Mouse (Mus musculus): Measurements from ENCODE around the gene Pcnx.

DNA sequence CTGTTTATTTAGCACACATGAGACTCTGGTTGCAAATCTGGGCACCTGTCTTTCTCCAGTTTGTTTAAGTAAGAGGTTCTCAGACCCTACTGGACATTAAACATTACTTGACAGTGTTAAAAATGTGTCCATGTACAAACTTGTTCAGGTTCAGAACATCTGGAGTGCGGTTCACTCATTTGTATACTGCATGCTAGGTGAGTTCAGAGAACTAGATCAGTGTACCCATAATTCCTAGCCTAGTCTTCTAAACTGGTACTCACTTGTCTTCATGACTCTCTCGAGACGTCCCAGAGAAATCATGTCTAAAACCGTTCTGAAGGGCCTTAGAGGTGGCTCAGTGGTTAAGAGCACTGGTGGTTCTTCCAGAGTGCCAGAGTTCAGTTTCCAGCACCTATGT, 4.1 kb downstream of the Pcnx start:
- no peak for TF ChIP-seq CTCF (IDR thresholded peaks at IDR 0.05; ENCODE audit: extremely low read depth, insufficient read depth, low read length)
- no peak for TF ChIP-seq POLR2A (IDR thresholded peaks at IDR 0.05; ENCODE audit: extremely low read depth, insufficient read depth, low read length)
